Mouse (Mus musculus) right cerebral cortex, postnatal 36 days (tissue): ENCODE data around the gene Rgs14.

ENCODE experiments used
- DNase-seq, 2 experiments: peaks; one replicate each; pipeline ENCODE4 v3.0.0; 2022; ENCODE audit warnings: low spot score in 2 of 2, mixed read lengths in 1 of 2

Rgs14 gene

DNA sequence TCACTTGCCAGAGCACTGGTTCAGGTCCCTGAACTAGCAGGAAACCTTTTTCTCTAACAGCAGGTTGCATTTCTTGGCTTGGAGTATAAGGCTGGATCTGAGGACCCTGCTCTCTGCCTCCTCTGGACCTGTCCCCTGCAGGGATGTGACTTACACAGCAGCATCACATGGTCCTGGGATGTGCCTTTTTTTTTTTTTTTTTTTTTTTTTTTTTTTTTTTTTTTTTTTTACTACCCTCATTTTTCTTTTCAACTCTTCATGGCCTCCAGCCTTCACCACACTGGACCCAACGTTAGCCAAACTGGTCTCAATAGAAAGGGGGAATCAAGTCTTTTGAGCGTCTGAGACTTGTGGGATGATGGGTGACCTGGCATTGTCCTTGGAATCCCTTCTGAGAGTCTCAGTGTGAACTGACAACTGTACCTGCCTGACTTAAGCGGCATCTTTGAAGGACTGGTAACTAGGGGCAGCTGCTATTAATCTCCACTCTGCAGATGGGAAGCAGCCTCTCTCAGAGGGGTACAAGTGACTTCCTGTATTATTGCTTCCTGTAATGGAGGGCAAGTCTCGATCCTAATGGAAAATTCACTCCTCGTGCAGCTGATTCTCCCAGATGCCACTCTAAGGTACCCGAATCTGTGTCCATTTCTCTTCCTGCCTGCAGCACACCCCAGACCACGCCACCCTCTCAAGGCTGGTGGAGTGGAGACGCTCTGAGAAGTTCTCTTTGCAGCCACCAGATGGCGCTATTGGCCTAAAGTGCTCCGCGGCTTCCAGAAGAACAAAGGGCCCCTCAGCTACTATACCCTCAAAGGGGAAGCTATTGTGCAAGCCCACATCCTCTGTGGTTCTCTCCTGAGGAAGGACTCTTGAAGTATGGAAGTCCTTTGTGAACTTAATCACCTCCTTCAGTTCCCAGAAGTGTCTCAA lies 35.6 kb downstream of the Rgs14 start:
- DNase-seq, result peak in 1 of 2 experiments; percentile 50

DNA sequence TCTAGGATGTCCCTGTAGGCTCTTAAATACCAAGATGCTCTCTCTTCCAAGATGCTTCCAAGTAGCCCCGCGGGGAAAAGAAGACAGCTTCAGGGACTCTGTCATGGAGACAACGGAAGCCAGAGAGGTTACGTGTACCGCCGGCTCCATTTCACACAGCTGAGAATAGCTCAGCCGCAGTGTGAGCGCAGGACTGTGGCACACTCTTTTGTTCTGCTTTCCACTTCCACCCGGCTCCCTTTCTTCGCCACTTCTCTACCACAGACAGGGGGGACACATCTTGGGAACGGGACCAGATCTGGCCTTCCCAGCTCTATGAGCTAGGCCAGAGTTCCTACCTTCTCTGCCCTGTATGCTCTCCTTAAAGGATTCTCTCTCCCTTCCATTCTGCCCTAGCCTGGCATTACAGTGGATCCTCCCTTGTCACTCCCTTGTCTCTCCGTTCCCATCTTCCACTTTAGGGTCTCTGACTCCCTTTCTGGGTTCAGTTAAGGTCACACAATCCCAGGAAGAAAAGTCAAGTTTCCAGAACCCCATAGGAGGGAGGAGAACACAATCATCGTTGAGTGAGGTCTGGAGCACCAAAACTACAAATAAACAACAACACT lies 36.4 kb downstream of the Rgs14 start:
- no peak for DNase-seq

DNA sequence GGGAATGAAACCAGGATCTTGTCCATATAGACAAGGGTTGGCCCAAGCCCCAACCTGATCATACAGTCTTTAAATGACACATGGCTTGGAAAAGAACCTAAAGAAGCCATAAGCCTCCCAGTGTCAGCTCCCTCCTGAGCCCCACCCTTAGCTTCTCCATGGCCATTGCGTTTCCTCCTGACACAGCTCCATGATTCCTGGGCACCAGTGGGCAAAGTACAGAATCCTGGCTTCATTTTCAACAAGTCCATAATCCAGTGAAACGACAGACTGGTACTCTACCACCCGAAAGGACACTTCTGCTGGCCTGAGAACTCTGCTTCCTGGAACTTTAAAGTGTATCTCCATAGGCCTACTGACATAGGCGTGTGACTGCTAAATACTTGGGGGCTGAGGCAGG lies 37.8 kb downstream of the Rgs14 start:
- no peak for DNase-seq

DNA sequence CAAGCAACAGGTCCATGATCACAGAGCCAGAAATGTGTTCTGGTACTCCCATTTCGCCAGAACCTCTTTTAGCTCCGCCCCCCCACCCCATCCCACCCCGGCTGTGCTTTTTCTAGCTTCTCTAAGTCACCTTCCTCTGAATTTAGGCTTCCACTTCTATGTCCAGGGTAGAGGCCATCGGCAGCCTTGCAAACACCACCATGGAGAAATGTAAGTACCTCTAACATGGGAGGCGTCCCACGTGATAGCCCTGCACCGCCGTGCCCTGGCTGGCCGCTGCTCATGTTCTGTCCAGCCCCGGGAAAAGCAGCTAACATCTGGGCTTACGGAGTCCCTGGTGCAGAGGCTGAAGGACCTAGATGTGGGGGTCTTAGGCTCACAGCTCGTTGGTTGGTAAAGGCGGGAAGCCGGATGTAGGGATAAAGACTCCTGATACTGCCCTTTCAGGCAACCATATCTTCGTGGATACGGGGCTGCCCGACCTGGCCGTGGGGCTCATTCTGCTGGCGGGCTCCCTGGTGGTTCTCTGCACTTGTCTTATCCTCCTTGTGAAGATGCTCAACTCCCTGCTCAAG lies 39.1 kb downstream of the Rgs14 start:
- DNase-seq, result no peak

DNA sequence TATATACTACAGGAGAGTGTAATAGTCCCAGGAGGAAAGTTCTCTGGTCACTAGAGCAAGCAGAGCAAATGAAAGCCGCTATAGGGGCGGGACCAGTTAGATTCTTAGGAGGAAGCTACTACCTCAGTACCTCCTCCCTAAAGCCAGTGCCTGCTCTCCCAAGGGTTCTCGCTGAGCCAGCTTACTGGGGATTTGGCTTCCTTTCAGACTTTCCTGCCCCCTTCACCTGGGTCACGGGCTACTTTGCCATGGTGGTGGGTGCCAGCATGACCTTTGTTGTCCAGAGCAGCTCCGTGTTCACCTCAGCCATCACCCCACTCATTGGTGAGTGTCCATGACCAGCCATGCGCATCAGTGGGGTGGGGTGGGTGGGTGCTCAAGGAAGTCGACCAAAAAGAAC lies 42.3 kb downstream of the Rgs14 start:
- DNase-seq, result no peak

DNA sequence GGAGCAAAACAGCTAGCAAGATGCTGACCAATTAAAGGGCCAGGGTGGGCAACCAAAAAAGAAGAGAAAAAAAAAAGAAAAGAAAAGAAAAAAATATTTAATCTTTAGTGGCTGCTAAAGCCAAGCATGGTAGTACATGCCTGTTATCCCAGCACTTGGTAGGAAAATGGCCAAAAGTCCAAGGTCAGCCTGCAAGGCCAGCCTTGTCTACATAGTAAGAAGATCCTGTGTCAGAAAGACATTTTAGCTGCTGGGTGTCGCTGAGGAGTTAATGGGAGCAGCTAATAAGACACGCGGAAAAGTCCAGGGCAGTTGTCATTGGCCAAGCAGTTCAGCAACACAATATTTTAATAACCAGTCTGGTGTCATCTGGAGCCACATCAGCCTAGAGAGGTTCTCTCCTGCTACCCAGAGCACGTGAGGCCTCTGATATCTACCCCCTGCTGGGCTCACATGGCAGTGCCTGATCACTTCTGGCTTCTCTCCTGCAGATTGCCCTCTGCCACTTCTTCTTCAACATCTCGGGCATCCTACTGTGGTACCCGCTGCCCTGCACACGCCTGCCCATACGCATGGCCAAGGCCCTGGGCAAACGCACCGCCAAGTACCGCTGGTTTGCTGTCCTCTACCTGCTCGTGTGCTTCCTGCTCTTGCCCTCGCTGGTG lies 43.2 kb downstream of the Rgs14 start:
- no peak for DNase-seq

DNA sequence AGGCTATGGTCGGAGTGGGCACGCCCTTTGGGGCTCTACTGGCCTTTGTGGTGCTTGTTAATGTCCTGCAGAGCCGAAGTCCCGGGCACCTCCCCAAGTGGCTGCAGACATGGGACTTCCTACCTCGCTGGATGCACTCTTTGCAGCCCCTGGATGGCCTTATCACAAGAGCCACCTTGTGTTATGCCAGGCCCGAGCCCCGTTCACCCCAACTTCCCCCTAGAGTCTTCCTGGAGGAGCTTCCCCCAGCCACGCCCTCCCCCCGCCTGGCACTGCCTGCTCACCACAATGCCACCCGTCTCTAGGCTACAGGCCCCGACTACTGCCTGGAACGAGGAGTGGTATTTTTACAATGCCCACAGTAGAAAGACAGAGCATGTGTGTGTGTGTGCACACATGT lies 43.8 kb downstream of the Rgs14 start:
- no peak for DNase-seq

DNA sequence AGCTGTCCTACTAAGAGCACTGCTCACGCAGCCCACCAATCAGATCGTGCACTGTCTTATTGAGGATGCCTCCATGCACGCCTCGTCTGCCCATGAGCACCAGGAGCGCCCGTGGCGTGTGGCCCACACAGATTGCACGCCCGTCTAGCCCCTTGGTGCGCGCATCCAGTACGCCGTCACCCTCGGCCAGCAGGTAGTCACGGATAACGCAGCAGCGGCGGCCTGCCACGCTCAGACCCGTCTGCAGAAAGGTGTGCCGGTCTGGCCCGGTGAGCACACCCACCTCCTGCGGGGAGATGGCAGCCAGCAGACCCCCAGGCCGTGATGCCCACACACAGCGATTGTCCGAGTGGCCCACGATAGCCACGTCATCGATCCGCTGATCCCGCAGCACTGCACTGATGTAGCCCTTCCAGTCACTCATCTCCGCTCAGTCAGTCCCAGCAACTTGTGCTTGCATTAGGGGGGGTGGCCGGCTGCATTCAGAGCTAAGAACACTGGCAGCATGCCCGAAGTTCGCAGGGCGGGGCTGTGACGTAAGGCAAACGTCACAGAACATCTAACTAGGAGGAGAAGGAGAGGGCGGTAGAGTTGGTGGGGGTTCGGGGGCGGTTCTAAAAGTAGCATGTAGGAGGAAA lies 45.3 kb downstream of the Rgs14 start, which contains the start of gene Pfn3:
Pfn3 (minus strand) TSS at position 490 of the 638 bp plus-strand sequence.
- DNase-seq, result peak; percentile 76 to 83

DNA sequence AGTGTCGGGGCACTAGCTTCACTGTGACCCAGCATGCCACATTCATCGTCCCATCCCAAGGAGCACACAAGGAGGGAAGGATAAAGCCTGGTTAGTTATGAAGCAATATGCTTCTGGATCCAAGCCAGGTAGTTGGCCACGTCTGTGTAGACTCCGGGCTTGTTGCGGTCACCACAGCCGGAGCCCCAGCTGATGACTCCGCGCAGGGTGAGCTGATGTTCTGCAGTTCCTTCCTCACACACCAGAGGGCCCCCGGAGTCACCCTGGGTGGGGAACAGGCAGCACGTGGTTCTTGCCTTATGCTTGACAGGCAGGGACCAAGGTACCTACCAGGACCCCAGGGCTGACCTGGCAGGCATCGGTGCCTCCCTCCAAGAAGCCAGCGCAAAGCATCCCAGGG lies 48.5 kb downstream of the Rgs14 start:
- peak; percentile 59 to 72 for DNase-seq

DNA sequence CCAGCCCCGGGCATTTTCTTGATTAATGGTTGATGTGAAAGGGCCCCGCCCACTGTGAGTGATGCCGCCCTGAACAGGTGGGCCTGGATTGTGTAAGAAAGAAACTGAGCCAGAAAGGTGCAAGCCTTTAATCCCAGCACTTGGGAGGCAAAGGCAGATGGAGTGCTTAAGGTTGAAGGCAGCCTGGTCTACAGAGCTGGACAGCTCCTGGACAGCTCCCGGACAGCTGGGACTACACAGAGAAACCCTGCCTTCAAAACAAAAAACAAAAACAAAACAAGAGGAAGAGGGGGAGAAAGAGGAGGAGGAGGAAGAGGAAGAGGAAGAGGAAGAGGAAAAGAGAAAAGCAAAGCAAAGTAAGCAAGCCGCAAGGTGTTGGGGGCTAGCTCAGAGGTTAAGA lies 49.6 kb downstream of the Rgs14 start:
- DNase-seq, result no peak

DNA sequence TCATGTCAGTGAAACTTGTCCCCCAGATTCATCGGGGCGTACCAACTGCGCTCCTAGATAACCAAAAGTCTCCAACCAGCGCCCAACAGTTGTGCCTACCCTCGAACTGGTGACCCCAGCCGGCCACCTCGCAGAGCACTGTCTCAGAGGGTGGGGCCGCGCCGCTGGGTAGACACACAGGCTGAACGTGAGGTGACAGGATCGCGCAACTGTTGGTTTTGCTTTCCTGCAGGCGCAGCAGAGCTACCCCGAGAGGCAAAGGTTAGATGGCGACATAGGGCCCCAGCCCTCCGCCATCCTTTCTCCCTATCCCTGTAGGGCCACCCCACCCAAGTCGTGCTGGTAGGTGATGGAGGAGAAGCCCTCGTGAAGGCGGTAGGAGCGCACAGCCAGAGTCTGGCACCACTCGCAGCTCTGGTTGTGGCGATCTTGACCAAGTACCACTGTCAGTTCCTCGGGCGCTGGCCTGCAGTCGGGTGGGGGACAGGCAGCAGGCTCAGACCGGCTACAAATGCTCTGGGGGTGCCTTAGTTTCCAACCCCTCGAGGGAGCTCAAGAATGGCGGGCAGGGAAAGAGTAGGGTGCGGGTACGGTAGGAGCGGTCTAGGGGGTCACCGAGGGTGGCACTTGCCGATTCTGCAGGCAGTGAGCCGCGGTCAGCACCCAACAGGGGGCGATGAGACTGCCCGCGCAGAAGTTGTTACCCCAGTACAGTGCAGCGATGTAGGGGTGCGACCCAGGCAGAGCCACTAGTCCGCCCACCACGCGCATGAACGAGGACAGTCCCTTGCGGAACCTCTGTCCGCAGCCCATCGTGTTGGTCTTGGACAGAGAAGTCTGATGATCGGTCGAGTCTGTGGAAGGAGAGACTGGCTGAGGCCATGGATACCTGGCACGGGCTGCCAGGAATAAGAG lies 50.7 kb downstream of the Rgs14 start:
- no peak for DNase-seq

DNA sequence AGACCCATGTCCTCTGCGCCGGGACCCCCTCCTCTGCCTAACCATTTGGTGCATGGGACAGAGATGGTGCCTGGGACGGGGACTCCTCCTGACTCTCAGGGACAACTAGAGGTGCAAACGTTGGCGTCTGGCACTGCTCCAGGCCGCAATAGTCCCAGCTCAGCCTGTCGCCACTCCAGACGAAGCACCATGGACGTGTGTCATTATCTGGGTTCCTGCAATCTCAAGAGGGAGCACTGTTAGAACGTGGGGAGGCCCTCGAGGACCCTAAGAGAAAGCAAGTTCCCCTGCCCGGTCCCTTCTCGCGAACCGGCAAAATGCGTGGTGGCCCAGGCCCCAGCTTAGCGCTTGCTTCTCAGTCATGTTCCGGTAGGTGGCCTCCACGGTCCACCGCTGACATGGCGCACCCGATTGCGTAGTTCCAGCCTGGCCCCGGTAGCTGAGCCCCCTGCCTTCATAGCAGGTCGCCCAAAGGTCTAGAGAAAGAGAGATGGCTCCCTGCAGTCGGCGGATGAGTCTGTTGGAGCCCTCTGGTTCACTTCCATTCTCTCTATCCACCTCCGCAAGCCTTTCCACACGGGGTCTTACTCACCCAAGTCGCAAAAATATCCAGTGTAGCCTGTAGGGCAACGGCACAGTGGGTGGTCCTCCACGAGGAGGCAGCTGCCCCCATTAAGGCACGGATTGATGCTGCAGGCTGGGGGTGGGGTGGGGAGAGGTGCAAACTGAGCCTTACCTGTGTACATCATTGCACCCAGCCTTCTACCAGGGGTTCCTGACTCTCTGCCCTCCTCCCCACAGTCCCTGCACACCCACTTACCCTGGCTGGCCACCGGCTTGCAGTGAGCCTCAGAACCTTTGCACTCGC lies 51.6 kb downstream of the Rgs14 start:
- DNase-seq, result peak in 1 of 2 experiments; percentile 43

DNA sequence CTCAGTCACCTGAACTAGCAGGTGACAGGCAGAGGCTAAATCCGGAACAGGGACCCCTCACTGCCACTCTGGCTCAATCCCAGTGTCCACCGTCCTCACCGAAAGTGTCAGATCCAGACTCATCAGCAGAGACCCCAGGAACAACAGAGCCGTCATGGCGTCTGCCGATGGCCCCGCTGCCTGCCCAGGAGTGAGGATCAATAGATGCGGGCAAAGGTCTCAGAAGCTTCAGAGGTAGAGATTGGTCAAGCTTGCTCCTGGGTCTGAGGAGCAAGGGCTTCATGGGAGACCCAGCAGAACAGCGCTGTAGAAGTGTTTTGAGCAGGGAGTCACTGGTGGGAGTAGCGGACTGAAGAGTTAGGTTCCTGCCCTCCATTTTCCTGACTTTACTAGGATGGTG lies 57.1 kb downstream of the Rgs14 start, which contains the start of gene F12:
F12 (minus strand) TSS at position 181 of the 400 bp plus-strand sequence.
- no peak for DNase-seq

DNA sequence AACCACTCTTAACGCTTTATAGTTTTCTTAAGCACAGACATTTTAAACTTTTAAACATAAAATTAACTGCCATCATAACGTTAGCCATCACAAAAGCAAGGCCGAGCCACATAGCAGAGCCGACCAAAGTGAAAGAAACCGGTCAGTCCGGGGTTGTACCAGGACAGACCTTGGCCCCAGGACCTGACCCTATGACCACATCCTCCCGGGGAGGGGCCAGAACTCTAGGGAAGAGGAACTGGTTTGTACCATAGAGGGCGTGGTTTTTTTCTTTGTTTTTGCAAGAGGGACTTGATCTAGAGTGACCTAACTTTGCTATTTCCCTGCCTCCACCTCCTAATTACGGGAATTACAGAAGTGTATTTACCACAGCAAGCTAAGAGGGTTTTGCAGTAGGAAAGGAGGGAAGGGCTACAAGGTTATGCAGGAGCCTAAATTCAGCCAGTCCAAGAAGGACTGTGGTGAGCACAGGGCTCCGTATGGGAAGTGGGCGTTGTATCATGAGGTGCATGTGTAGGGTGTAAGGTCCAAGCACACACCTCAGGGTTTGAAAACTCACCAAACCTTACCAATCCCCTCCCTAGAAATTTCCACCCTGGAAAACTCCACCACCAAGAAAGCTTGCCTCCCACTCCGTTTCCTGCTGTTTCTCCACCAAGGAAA lies 59.8 kb downstream of the Rgs14 start:
- no peak for DNase-seq

DNA sequence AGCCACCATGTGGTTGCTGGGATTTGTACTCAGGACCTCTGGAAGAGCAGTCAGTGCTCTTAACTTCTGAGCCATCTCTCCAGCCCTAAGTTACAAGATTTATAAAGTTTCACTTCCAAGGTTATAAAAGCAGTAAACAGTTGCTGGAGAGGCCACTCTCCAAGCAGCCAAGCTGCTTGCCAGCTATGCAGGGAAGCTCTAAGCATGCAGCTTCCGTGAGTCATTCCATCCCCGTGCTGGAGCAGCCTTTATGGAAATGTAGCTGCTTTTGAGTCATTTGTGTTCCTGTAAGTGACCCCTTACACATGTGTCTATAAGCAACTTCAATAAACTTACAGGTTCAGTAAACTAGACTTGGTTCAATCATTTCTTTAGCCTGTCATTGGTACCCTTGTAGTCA lies 61.0 kb downstream of the Rgs14 start:
- DNase-seq, result no peak

DNA sequence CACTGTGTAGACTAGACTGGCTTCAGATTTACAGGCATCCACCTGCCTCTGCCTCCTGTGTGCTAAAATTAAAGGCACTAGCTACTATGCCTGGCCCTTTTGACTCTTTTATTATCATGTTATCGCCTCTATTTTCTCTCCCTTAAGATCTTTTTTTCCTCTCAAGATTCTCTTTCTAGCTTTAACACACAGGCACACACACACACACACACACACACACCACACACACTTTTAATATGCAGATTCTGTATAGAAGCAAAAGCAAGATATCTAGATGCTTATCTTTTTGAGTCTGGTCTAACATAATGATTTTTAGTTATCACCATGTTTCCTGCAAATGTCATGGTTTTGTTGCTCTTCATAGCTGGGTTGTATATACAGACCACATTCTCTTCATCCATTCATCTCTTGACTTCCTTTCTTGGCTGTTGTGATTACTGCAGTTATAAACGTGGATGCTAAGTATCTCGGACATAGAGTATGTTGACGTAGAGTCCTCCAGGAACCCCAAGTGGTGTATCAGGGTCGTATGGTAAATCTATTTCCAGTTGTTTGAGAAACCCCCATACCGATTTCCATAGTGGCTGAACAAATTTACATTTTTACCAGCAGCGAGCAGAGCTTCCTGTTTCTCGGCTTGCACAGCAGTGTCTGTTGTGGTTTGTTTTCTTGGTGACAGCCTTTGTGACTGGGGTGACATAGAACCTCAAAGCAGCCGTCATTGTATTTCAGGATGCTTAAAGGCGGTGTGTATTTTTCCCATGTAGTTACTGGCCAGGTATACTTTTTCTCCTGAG lies 62.6 kb downstream of the Rgs14 start:
- DNase-seq, result no peak
